Mouse (Mus musculus): ENCODE results near the gene B2m.

DNA sequence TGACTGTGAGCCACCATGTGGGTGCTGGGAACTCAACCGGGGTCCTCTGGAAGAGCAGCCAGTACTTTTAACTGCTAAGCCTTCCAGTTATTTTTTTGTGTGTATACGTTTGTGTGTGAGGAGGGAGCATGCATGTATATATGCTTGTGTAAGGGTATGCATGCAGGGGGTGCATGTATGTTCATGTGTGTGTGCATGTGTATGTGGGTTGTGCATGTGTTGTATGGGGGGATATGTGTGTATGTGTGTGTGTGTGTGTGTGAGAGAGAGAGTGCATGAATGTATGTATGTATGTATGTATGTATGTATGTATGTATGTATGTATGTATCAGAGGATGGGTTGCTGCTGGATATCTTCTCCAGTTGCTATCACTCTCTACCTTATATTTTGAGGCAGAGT lies 7.0 kb downstream of the B2m start:
- TF ChIP-seq CTCF (IDR thresholded peaks at IDR 0.05; ENCODE audit: low read depth, low read length), result no peak
- TF ChIP-seq EP300 (IDR thresholded peaks at IDR 0.05; ENCODE audit: insufficient read depth, low read depth, low read length), result no peak
- no peak for TF ChIP-seq POLR2A (IDR thresholded peaks at IDR 0.05; ENCODE audit: insufficient read depth, low read length)

Measured in ES-Bruce4 (cell line).